Mouse (Mus musculus) left cerebral cortex, postnatal 14 days (tissue): Measurements from ENCODE around the gene Gm49361. TPM values are rescaled to one million over a fixed set of nuclear protein-coding genes. Genes with fewer than 3 reads are reported as not detected.
A peak's percentile ranks its signal among the peaks of the same experiment; 100 is the strongest.

ENCODE experiments used
- DNase-seq, 2 experiments: peaks; one replicate each; pipeline ENCODE4 v3.0.0; 2021 to 2022; ENCODE audit warnings: low spot score in 2 of 2, mixed read lengths in 1 of 2
- intact Hi-C: fragments of 180-260 bp; cut with DNase I; formaldehyde crosslinking; loops from one replicate; pipeline ENCODE4 v1.15.1; 2025
- total RNA-seq, 2 experiments: library from RNA; stranded (reverse); gene quantifications; 2 replicates each; pipeline ENCODE4 v1.2.3; 2021

Gm49361 gene
- total RNA-seq, 2 experiments from 2014 or later = 0.64 TPM; not detected in 1

GRCm38 (mm10) chr14:57736141-57736540 is 9.8 kb downstream of the Gm49361 start:
- intact Hi-C loops = no loop called here

GRCm38 (mm10) chr14:57732668-57733293 is 13.1 kb downstream of the Gm49361 start:
- no peak for DNase-seq
- intact Hi-C loops = no loop called here

More at GRCm38 (mm10) chr14:57736141-57736540, 9.8 kb downstream of the Gm49361 start:
- DNase-seq = no peak

- DNase-seq = no peak
- intact Hi-C loops = no loop called here
Observed at GRCm38 (mm10) chr14:57730527-57730926, 15.4 kb downstream of the Gm49361 start.

- intact Hi-C loops = no loop called here
- no peak for DNase-seq
Observed at GRCm38 (mm10) chr14:57729975-57730499, 15.9 kb downstream of the Gm49361 start.

- intact Hi-C loops = no loop called here
- DNase-seq = no peak
Observed at GRCm38 (mm10) chr14:57729364-57729763, 16.5 kb downstream of the Gm49361 start.

GRCm38 (mm10) chr14:57726172-57726571 is 19.7 kb downstream of the Gm49361 start:
- intact Hi-C loops = no loop called here
- DNase-seq = no peak

GRCm38 (mm10) chr14:57724473-57724872 is 21.4 kb downstream of the Gm49361 start:
- intact Hi-C loops = no loop called here
- DNase-seq = peak in 1 of 2 experiments; percentile 47

- intact Hi-C loops = no loop called here
- no peak for DNase-seq
Observed at GRCm38 (mm10) chr14:57718245-57718644, 27.7 kb downstream of the Gm49361 start.

GRCm38 (mm10) chr14:57716601-57717245 is 29.2 kb downstream of the Gm49361 start:
- DNase-seq = peak in 1 of 2 experiments; percentile 43
- intact Hi-C loops = no loop called here

- no peak for DNase-seq
- intact Hi-C loops = no loop called here
Observed at GRCm38 (mm10) chr14:57712884-57713283, 33.0 kb downstream of the Gm49361 start.

GRCm38 (mm10) chr14:57711059-57711458 is 34.8 kb downstream of the Gm49361 start:
- no peak for DNase-seq
- intact Hi-C loops = no loop called here

GRCm38 (mm10) chr14:57709171-57709570 is 36.7 kb downstream of the Gm49361 start:
- no peak for DNase-seq
- intact Hi-C loops = no loop called here

GRCm38 (mm10) chr14:57708580-57708979 is 37.3 kb downstream of the Gm49361 start:
- no peak for DNase-seq
- intact Hi-C loops = no loop called here

GRCm38 (mm10) chr14:57707100-57707893 is 38.6 kb downstream of the Gm49361 start:
- no peak for DNase-seq
- intact Hi-C loops = no loop called here

GRCm38 (mm10) chr14:57706760-57707099 is 39.2 kb downstream of the Gm49361 start:
- DNase-seq = peak; percentile 53 to 77
- intact Hi-C loops = no loop called here

GRCm38 (mm10) chr14:57705759-57706158 is 40.1 kb downstream of the Gm49361 start:
- intact Hi-C loops = no loop called here
- no peak for DNase-seq

GRCm38 (mm10) chr14:57705075-57705474 is 40.8 kb downstream of the Gm49361 start:
- intact Hi-C loops = no loop called here

GRCm38 (mm10) chr14:57701915-57702477 is 43.9 kb downstream of the Gm49361 start:
- intact Hi-C loops = no loop called here

More at GRCm38 (mm10) chr14:57705075-57705474, 40.8 kb downstream of the Gm49361 start:
- no peak for DNase-seq

GRCm38 (mm10) chr14:57699461-57699970 is 46.4 kb downstream of the Gm49361 start:
- intact Hi-C loops = no loop called here
- DNase-seq = no peak

More at GRCm38 (mm10) chr14:57701915-57702477, 43.9 kb downstream of the Gm49361 start:
- DNase-seq = no peak

GRCm38 (mm10) chr14:57699016-57699415 is 46.9 kb downstream of the Gm49361 start:
- no peak for DNase-seq
- intact Hi-C loops = no loop called here
